Comparison of ENCODE assay signal across 8 mouse cellular contexts in genomic region chr11:58954420-58955142, GRCm38 (mm10). TPM values are rescaled to one million over a fixed set of nuclear protein-coding genes. Genes with fewer than 3 reads are reported as not detected.
DNase-seq lines count a peak whose midpoint lies in the region; ATAC-seq lines count a peak whose summit lies in the region.

Hist3h2a (plus strand) TSS chr11:58954685.
Trim17 (plus strand) TSS chr11:58954685.

- H3K4me1 ChIP-seq in heart, embryonic 10.5 days = peaks cover 36% of the 10 kb centered on the region
- peaks cover 39% of the 10 kb centered on the region for H3K4me1 ChIP-seq in kidney, embryonic 15.5 days

- H3K27me3 ChIP-seq in heart, embryonic 10.5 days (ENCODE audit: insufficient read depth, poor library complexity, severe bottlenecking) = peaks cover 26% of the 10 kb centered on the region
- no peaks in the 10 kb centered on the region; the same call in 1 of the 2 replicates for H3K27me3 ChIP-seq in kidney, embryonic 15.5 days

- DNase-seq in B cell, adult 2 months = peak; percentile 84 to 89
- peak; percentile 100 for DNase-seq in brain, adult 2 months (ENCODE audit: low read depth, low spot score)
- DNase-seq in heart, embryonic 10.5 days (ENCODE audit: low spot score) = peak; percentile 96
- peak; percentile 86 for DNase-seq in liver
- DNase-seq in spleen, postnatal 4 days (ENCODE audit: low spot score in 2 of 2) = peak; percentile 85 to 91

- H3K36me3 ChIP-seq in heart, embryonic 10.5 days = peaks cover 12% of the 10 kb centered on the region; the same call in 1 of the 2 replicates
- H3K36me3 ChIP-seq in kidney, embryonic 15.5 days = peaks cover 20% of the 10 kb centered on the region

- ATAC-seq in erythroblast, adult 5-6 weeks (replicated peaks; ENCODE audit: low FRiP score, poor library complexity, severe bottlenecking) = peak; percentile 79
- ATAC-seq in kidney, embryonic 15.5 days (replicated peaks; ENCODE audit: low FRiP score) = peak; percentile 93
- peak; percentile 85 for ATAC-seq in monocyte, adult 5-6 weeks (replicated peaks; ENCODE audit: insufficient number of reproducible peaks, low FRiP score, low TSS enrichment, poor library complexity, severe bottlenecking)

- H3K27ac ChIP-seq in heart, embryonic 10.5 days = peak within 1 kb of the TSS; percentile 94
- H3K27ac ChIP-seq in kidney, embryonic 15.5 days = peak within 1 kb of the TSS; percentile 100

- peak within 1 kb of the TSS; percentile 86 for H3K4me3 ChIP-seq in heart, embryonic 10.5 days
- peak within 1 kb of the TSS; percentile 66 for H3K4me3 ChIP-seq in kidney, embryonic 15.5 days (replicated peaks)

- peak within 1 kb of the TSS; percentile 91 for H3K4me2 ChIP-seq in kidney, embryonic 15.5 days

- under 1% methylated on average over 49 of the region's 49 CpGs for WGBS in heart, embryonic 10.5 days
- WGBS in kidney, embryonic 15.5 days = under 1% methylated on average over 49 of the region's 49 CpGs

- H3K9ac ChIP-seq in kidney, embryonic 15.5 days = peak within 1 kb of the TSS; percentile 77

- no peaks in the 10 kb centered on the region for H3K9me3 ChIP-seq in heart, embryonic 10.5 days
- no peaks in the 10 kb centered on the region for H3K9me3 ChIP-seq in kidney, embryonic 15.5 days (replicated peaks)

RNA-seq across cellular contexts. Expression of gene Hist3h2a, which starts in this region (rescaled TPM):
- total RNA-seq in erythroblast, adult 5-6 weeks (2015; ENCODE audit: low replicate concordance) = 30.5 and 41.5 TPM in 2 replicates
- total RNA-seq in erythroblast, adult 5-6 weeks (2017; ENCODE audit: low replicate concordance) = 255 and 279 TPM in 2 replicates
- 15.5 and 15.9 TPM in 2 replicates for polyA plus RNA-seq in heart, embryonic 10.5 days (2016; fragmentation: Nextera tagmentation; extraction: Ambion mirVana)
- 36.4 and 40.3 TPM in 2 replicates for polyA plus RNA-seq in kidney, embryonic 15.5 days (2015; fragmentation: Nextera tagmentation; extraction: Ambion mirVana)
- 35.6 to 52.4 TPM (median 42.1 TPM) in 3 replicates for total RNA-seq in monocyte, adult 5-6 weeks (2017)

RNA-seq across cellular contexts. Expression of gene Trim17, which starts in this region (rescaled TPM):
- total RNA-seq in erythroblast, adult 5-6 weeks (2015; ENCODE audit: low replicate concordance) = 0.63 TPM in 1 of 2 replicates, not detected in the other
- total RNA-seq in erythroblast, adult 5-6 weeks (2017; ENCODE audit: low replicate concordance) = 1.5 TPM in 1 of 2 replicates, not detected in the other
- 0.75 and 0.79 TPM in 2 replicates for polyA plus RNA-seq in heart, embryonic 10.5 days (2016; fragmentation: Nextera tagmentation; extraction: Ambion mirVana)
- 0.58 and 0.71 TPM in 2 replicates for polyA plus RNA-seq in kidney, embryonic 15.5 days (2015; fragmentation: Nextera tagmentation; extraction: Ambion mirVana)
- total RNA-seq in monocyte, adult 5-6 weeks (2017) = 0.29 TPM in 1 of 3 replicates, not detected in the others

Comparison
In these comparisons a context has a peak if more than half of its experiments do, and no peak if none do; other contexts are left out.
1. Peak in every context shown above with its lines: DNase-seq, ATAC-seq, H3K4me3 ChIP-seq and H3K27ac ChIP-seq.